Comparison of ENCODE assay signal across 8 mouse cellular contexts in the genomic region with DNA sequence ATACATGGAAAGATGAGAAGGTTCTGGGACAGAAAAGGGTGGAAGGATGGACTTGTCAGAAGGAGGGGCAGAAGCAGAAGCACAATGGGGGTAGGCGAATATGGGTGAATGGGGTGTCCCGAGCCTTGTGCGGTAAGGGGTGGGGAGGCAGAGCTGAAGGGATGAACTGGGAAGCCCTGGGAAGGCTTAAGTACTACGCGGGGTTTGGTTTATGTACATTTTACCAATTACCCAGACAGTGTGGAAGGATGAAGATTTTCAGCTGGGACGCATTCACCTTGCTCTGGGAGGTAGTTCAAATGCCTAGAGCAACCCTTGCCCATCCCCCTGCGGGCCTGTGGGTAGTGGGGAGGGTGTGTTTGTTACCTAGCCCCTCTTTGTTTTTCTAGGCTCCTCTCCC. TPM values are rescaled to one million over a fixed set of nuclear protein-coding genes. Genes with fewer than 3 reads are reported as not detected.
A peak's percentile ranks its signal among the peaks of the same experiment; 100 is the strongest.
DNase-seq lines count a peak whose midpoint lies in the region; ATAC-seq and TF ChIP-seq lines count a peak whose summit lies in the region.

No protein-coding gene starts in this region.

- H3K4me3 ChIP-seq in kidney, embryonic 15.5 days (replicated peaks), result peak overlapping the region; percentile 76
- peak overlapping the region; percentile 68 for H3K4me3 ChIP-seq in cortical plate, adult 2 months (ENCODE audit: insufficient read depth, low read length)
- H3K4me3 ChIP-seq in hindbrain, embryonic 13.5 days, result peak overlapping the region; percentile 64
- peak overlapping the region; percentile 62 for H3K4me3 ChIP-seq in midbrain, embryonic 13.5 days (replicated peaks)

- H3K36me3 ChIP-seq in kidney, embryonic 15.5 days, result peaks cover 30% of the 10 kb centered on the region
- H3K36me3 ChIP-seq in hindbrain, embryonic 13.5 days, result peaks cover 21% of the 10 kb centered on the region
- H3K36me3 ChIP-seq in midbrain, embryonic 13.5 days, result peaks cover 14% of the 10 kb centered on the region

- peaks cover 37% of the 10 kb centered on the region for H3K4me1 ChIP-seq in kidney, embryonic 15.5 days
- H3K4me1 ChIP-seq in cortical plate, adult 2 months (ENCODE audit: control insufficient read depth, insufficient read depth, low read length), result peaks cover 4% of the 10 kb centered on the region
- peaks cover 23% of the 10 kb centered on the region for H3K4me1 ChIP-seq in hindbrain, embryonic 13.5 days (replicated peaks)
- H3K4me1 ChIP-seq in midbrain, embryonic 13.5 days (replicated peaks), result peaks cover 23% of the 10 kb centered on the region

- peak overlapping the region; percentile 49; the same call in 1 of the 2 replicates for H3K27ac ChIP-seq in kidney, embryonic 15.5 days
- 0 out of 2 replicates have a peak overlapping the region, but pooled peaks have one; percentile 58 for H3K27ac ChIP-seq in cortical plate, adult 2 months (ENCODE audit: insufficient read depth, low read length)
- no peak overlapping the region for H3K27ac ChIP-seq in hindbrain, embryonic 13.5 days
- H3K27ac ChIP-seq in midbrain, embryonic 13.5 days, result no peak overlapping the region

- H3K9ac ChIP-seq in kidney, embryonic 15.5 days, result peak overlapping the region; percentile 75
- H3K9ac ChIP-seq in hindbrain, embryonic 13.5 days, result peak overlapping the region; percentile 80
- peak overlapping the region; percentile 59 for H3K9ac ChIP-seq in midbrain, embryonic 13.5 days (replicated peaks)

- peaks cover 5% of the 10 kb centered on the region; the same call in 1 of the 2 replicates for H3K27me3 ChIP-seq in kidney, embryonic 15.5 days
- peaks cover 30% of the 10 kb centered on the region for H3K27me3 ChIP-seq in hindbrain, embryonic 13.5 days
- peaks cover 28% of the 10 kb centered on the region for H3K27me3 ChIP-seq in midbrain, embryonic 13.5 days

- no peaks in the 10 kb centered on the region for H3K9me3 ChIP-seq in kidney, embryonic 15.5 days (replicated peaks)
- no peaks in the 10 kb centered on the region for H3K9me3 ChIP-seq in hindbrain, embryonic 13.5 days
- no peaks in the 10 kb centered on the region for H3K9me3 ChIP-seq in midbrain, embryonic 13.5 days

- no peak for TF ChIP-seq CTCF in cortical plate, adult 2 months (IDR thresholded peaks at IDR 0.05; ENCODE audit: extremely low read depth, insufficient read depth, low read length)

- DNase-seq in kidney, postnatal 10 days, result no peak
- no peak for DNase-seq in spleen, adult 12 weeks (ENCODE audit: low spot score)
- DNase-seq in frontal cortex, postnatal 25 days (ENCODE audit: low spot score in 2 of 2), result no peak

- 21% methylated on average over 7 of the region's 7 CpGs for WGBS in kidney, embryonic 15.5 days
- 28% methylated on average over 7 of the region's 7 CpGs for WGBS in hindbrain, embryonic 13.5 days
- 31% methylated on average over 7 of the region's 7 CpGs for WGBS in midbrain, embryonic 13.5 days

- no peak for TF ChIP-seq POLR2A in cortical plate, adult 2 months (IDR thresholded peaks at IDR 0.05; ENCODE audit: extremely low read depth, insufficient read depth, low read length)

- no peak for ATAC-seq in kidney, embryonic 15.5 days (replicated peaks; ENCODE audit: low FRiP score)
- peak; percentile 21; the same call in 1 of the 2 replicates for ATAC-seq in hindbrain, embryonic 13.5 days (ENCODE audit: low FRiP score)
- peak; percentile 37; the same call in 1 of the 2 replicates for ATAC-seq in midbrain, embryonic 13.5 days
- no peak for ATAC-seq in cerebellum, adult (ENCODE audit: insufficient number of reproducible peaks, low FRiP score, low TSS enrichment)

- H3K4me2 ChIP-seq in kidney, embryonic 15.5 days, result peak overlapping the region; percentile 92
- peak overlapping the region; percentile 94 for H3K4me2 ChIP-seq in hindbrain, embryonic 13.5 days
- peak overlapping the region; percentile 90 for H3K4me2 ChIP-seq in midbrain, embryonic 13.5 days (replicated peaks)

RNA-seq across cellular contexts. Expression of a gene that starts 0.7 kb away (rescaled TPM):
- 37.2 and 38.2 TPM in 2 replicates for polyA plus RNA-seq in kidney, embryonic 15.5 days (2015; fragmentation: Nextera tagmentation; extraction: Ambion mirVana)
- 17.3 and 18.4 TPM in 2 replicates for polyA plus RNA-seq in cortical plate, adult 2 months (2012; rRNA removed)
- polyA plus RNA-seq in hindbrain, embryonic 13.5 days (2015; fragmentation: Nextera tagmentation; extraction: Ambion mirVana), result 20.4 and 24.6 TPM in 2 replicates
- 24.9 and 26.3 TPM in 2 replicates for polyA plus RNA-seq in midbrain, embryonic 13.5 days (2015; fragmentation: Nextera tagmentation; extraction: Ambion mirVana)

RNA-seq across cellular contexts. Expression of a gene that starts 10.3 kb away (rescaled TPM):
- 953 and 971 TPM in 2 replicates for polyA plus RNA-seq in kidney, embryonic 15.5 days (2015; fragmentation: Nextera tagmentation; extraction: Ambion mirVana)
- 385 and 421 TPM in 2 replicates for polyA plus RNA-seq in cortical plate, adult 2 months (2012; rRNA removed)
- 609 and 611 TPM in 2 replicates for polyA plus RNA-seq in hindbrain, embryonic 13.5 days (2015; fragmentation: Nextera tagmentation; extraction: Ambion mirVana)
- polyA plus RNA-seq in midbrain, embryonic 13.5 days (2015; fragmentation: Nextera tagmentation; extraction: Ambion mirVana), result 636 and 651 TPM in 2 replicates

RNA-seq across cellular contexts. Expression of a gene that starts 11.1 kb away (rescaled TPM):
- polyA plus RNA-seq in kidney, embryonic 15.5 days (2015; fragmentation: Nextera tagmentation; extraction: Ambion mirVana), result 2.4 and 3.0 TPM in 2 replicates
- polyA plus RNA-seq in cortical plate, adult 2 months (2012; rRNA removed), result 2.2 and 2.4 TPM in 2 replicates
- polyA plus RNA-seq in hindbrain, embryonic 13.5 days (2015; fragmentation: Nextera tagmentation; extraction: Ambion mirVana), result 0.88 and 1.1 TPM in 2 replicates
- 0.78 and 0.93 TPM in 2 replicates for polyA plus RNA-seq in midbrain, embryonic 13.5 days (2015; fragmentation: Nextera tagmentation; extraction: Ambion mirVana)

RNA-seq across cellular contexts. Expression of a gene that starts 11.9 kb away (rescaled TPM):
- 5.1 and 6.8 TPM in 2 replicates for polyA plus RNA-seq in kidney, embryonic 15.5 days (2015; fragmentation: Nextera tagmentation; extraction: Ambion mirVana)
- polyA plus RNA-seq in cortical plate, adult 2 months (2012; rRNA removed), result 2.4 and 2.8 TPM in 2 replicates
- 0.58 and 1.0 TPM in 2 replicates for polyA plus RNA-seq in hindbrain, embryonic 13.5 days (2015; fragmentation: Nextera tagmentation; extraction: Ambion mirVana)
- polyA plus RNA-seq in midbrain, embryonic 13.5 days (2015; fragmentation: Nextera tagmentation; extraction: Ambion mirVana), result 0.64 and 0.70 TPM in 2 replicates

RNA-seq across cellular contexts. Expression of a gene that starts 12.0 kb away (rescaled TPM):
- polyA plus RNA-seq in kidney, embryonic 15.5 days (2015; fragmentation: Nextera tagmentation; extraction: Ambion mirVana), result not detected in 2 replicates
- not detected in 2 replicates for polyA plus RNA-seq in cortical plate, adult 2 months (2012; rRNA removed)
- not detected in 2 replicates for polyA plus RNA-seq in hindbrain, embryonic 13.5 days (2015; fragmentation: Nextera tagmentation; extraction: Ambion mirVana)
- polyA plus RNA-seq in midbrain, embryonic 13.5 days (2015; fragmentation: Nextera tagmentation; extraction: Ambion mirVana), result not detected in 2 replicates

Comparison
In these comparisons a context has a peak if more than half of its experiments do, and no peak if none do; other contexts are left out.
1. ATAC-seq: peak in hindbrain, embryonic 13.5 days (single experiment) and midbrain, embryonic 13.5 days (single experiment); none in kidney, embryonic 15.5 days (single experiment) and cerebellum, adult (single experiment).
2. H3K27ac ChIP-seq: peak in kidney, embryonic 15.5 days (single experiment) and cortical plate, adult 2 months (single experiment); none in hindbrain, embryonic 13.5 days (single experiment) and midbrain, embryonic 13.5 days (single experiment).
3. Peak in every context shown above with its lines, with median percentiles within 50 percentile points of each other: H3K4me2 ChIP-seq, H3K4me3 ChIP-seq and H3K9ac ChIP-seq.